Mouse (Mus musculus) right cerebral cortex, postnatal 36 days (tissue): ENCODE results near the gene Rpsa.
"Not testable (repeated sequence)": the region's sequence is repeated elsewhere in the genome, so short reads cannot be mapped to it uniquely, and the experiment has no call there.

Source experiments
- DNase-seq, 2 experiments: peaks; one replicate each; pipeline ENCODE4 v3.0.0; 2022; ENCODE audit warnings: low spot score in 2 of 2, mixed read lengths in 1 of 2

Rpsa gene

DNA sequence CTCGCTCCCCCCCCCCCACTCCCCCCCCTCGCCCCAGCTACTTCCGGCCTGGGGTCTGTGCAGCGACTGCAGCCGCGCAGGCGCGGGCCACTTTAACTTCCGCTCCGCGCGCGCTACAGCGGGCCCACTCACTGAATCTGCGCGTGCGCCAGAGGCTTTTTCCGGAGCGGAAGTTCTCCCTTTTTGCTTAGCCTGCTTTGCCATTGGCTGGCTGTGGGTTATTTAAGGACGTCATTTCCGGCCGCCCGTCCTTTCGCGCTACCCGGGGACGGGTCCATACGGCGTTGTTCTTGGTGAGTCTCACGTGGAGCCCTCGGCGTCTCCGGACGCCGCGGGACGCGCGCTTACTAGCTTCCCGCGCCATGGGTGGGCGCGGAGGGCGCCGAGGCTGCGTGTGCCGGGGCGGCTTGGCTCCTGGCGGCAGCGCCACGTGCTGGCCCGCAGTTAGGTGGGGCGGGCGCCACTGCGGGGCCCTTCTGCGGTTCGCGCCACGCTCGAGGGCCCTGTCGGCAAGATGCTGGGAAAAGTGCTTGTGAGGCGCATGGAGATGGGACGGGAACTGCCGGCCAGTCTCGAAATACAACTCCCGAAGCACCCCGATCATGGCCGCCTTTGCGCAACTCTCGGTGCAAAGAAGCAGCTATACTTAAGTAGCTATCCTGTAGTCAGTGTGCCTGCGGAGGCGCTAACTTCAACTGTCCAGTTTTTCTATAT lies at the start of gene Rpsa:
TSS of gene Rpsa (plus strand) at position 152 of the 714 bp plus-strand sequence.
- DNase-seq, result peak; percentile 95

DNA sequence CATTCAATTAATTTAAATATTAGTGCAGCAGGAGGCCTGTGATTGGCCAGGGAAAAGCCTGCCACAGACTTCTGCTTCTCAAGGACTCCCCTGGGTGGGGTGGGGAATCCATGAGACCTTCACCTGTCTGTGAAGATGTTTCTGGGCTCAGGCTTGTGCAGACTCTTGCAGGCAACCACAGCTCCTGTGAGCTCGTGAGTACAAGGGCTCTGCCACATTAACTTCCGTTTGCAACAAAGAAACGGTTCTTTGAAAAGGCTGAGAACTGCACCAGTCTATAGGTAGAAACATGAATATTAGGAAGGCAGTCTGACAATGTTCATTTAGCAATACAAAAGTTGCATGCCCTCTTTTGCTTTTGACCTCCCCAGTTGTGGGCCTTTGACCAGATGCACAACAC lies 49.2 kb upstream of the Rpsa start:
- no peak for DNase-seq

DNA sequence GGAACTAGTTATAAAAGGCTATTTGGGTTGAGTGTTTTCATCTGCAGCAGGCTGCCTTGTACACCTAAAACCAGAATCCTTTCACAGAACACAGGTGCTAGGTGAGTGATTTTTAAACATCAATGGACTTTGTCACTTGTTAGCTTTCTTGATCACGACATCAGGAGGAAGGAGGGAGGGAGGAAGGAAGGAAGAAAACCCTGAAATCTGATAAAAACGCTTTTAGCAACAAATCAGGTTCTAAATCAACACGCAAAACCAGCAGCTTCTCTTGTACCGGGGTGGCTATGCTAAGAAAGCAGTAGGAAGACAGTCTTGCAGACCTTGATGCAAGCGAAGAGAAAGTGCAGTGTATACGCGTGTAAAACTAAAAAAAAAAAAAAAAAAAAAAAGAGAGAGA lies 47.6 kb upstream of the Rpsa start:
- no peak for DNase-seq

DNA sequence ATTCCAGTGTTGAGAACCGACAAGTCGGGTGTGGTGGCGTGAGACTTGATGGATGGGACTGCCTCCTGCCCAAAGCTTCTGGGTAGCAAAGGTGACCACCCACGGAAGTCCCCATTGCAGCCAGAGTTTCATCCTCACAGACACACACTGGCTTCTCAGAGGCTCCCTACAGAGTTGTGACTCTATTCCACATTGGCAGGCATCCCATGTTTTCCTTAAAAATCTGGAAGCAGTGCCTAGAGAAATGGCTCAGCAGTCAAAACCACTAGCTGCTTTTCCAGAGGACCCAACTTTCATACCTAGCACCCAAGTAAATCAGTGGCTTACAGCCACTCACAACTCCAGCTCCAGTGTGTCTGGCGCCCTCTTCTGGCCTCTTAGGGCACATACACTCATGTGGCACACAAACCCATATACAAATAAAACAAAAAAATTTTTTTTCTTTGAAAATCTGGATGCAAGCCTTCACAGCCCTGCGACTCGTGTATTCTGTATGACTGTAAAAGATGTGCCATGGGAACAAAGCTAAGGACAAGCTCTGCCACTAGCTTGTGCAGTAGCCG lies 46.9 kb upstream of the Rpsa start:
- peak; percentile 22 to 23 for DNase-seq

DNA sequence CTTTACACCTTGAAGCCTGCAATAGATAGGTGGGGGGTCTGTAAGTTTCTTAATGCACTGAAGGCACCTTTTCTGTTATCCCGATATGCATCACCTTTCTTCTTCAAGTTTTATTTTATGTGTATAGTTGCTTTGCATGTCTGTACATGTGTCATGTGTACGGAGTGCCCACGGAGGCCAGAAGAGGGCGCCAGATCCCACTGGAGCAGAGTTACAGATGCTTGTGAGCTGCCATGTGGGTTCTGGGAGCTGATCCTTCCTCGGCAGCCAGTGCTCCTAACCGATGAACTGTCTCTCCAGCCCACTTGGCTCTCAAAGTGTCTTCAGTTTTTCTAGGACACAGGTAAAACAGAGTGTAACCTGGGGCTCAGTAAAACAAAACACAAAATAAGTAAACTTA lies 46.2 kb upstream of the Rpsa start:
- DNase-seq, result no peak

DNA sequence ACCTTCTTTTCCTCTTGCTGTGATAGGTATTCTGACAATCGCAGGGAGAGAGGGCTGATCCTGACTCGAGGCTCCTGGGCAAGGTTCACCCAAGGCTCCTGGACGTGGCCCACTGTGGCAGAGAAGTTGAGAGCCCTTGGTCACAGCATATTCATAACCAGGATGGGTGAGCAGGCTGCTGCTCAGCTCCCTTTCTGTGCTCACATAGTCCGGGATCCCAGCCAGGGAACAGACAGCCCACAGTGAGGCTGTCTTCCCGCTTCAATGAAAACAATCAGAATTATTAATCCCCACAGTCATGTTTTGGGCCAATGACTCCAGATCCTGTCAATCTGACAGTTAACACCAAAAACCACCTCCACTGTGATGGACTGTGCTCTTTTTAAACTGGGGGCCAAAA lies 45.5 kb upstream of the Rpsa start:
- peak in 1 of 2 experiments; percentile 6 for DNase-seq

DNA sequence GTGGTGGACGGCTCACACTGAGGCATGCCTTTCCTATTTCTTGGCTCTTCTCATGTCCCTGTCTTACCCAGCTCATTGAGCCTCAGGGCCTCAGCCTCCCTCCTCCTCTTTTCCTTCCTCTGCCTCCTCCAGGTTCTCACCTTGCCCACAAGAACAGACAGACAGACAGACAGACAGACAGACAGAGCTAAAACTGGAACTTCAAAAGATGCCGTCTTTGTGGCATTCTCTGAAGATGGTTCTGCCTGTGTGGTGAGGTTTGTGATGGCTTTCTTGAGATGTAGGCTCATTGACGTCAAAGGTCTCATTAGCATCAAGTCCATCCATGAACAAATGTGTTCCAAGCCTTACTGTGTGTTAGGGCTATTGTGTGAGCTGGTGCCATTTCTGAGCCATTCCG lies 44.8 kb upstream of the Rpsa start:
- DNase-seq, result no peak

DNA sequence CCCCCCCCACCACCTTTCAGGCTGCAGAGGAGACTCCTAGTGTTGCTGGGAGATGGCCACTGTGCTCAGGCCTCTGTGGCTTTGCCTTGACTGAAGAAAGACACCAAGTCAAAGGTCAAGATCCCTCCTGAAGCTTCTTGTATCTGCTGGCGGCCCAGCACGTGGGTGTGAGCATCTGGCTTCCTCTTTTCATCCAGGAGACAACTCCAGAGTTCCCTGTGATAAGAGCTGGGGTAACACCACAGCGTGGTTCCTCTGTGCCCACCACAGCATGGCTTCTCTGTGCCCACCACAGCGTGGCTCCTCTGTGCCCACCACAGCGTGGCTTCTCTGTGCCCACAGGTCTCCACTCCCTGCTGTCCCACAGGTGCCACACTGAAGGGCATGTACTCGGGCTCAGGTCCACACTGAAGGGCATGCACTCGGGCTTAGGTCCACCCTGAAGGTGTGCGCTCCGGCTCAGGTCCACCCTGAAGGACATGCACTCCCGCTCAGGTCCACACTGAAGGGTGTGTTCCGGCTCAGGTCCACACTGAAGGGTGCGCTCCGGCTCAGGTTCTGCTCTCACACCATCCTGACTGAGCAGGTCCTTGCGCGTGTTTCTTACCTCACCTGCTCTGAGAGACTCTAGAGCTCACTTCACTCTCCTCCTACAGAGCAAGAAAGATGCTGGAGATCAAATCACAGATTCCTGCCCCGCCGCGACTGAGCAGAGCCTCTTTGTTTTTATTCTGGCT lies 44.2 kb upstream of the Rpsa start:
- no peak for DNase-seq

DNA sequence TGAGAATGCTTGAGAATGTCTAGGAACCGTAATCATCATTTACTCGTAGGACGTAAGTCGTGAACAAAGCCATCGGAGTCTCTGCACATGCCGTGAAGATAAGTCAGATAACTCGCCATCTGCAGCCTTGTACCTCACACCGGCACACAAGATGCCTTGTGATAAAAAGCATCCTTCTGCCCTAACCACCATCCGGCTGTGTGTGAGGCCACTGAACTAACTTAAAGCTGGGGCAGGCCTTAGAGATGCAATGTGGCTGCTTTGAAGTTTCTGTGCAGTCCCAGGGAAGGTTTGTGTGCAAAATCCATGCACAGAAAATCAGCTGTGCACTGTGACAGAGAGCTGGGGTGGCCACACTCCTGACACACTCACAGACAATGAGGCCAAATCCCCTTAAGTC lies 43.1 kb upstream of the Rpsa start:
- no peak for DNase-seq

DNA sequence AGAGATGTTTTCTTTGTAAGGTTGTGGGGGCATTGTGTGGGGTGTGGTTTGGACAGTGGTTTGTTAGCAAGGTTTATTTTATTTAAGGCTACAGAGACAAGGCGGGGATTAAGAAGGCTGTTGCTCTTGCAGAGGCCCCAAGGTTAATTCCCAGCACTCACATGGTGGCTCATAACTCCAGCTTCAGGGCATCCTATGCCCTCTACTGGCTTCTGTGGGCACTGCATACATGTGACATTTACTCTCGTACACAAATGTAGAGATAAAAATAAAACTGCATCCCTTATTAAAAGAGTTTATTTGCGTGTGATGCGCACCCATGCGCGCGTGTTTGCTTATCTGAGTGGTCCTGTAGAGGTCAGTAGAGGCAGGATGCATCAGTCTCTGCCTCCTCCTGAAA lies 38.4 kb upstream of the Rpsa start:
- no peak for DNase-seq

DNA sequence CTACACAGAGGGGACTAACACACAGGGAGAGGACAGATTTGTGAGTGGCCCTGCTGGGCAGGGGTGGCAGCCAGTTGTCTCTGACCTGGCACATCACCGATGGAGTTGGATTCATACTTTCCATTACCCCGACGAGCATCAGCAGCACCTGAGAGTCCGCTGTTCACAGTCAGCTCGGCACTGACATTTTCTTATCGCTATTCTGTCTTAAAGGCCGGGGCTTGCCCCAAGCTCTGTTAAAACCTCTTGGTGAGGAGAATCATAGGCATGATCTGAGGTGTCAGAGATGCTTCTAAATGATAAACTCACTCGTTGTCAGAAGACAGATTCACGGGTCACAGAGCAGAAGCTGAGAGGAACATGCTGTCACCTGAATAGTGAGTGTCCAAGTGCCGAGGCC lies 36.4 kb upstream of the Rpsa start:
- no peak for DNase-seq

DNA sequence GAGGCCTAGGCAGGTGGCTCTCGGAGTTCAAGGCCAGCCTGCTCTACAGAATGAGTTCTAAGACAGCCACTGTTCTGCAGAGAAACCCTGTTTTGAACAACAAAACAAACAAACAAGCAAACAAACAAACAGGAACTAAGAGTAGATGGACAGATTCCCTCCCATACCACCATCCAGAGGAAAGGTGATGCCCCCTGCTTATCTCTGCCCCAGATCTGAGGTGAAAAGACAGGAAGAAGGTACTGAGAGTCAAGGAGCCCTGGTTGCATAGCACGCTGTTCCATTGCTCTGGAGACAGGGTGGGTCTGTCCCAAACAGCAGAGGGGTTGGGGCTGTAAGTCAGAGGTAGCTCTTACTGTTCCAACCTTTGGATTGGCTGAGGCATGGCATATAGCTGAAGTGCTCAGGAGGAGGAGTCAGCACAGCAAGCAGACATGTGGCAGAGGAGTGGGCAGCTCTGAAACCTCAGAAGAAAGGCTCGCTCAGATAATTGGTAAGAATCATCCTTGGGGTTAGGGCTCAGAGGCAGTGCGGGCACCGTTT lies 35.7 kb upstream of the Rpsa start, which contains the start of gene Ccr8:
TSS of gene Ccr8 (plus strand) at position 419 of the 543 bp plus-strand sequence.
- no peak for DNase-seq

DNA sequence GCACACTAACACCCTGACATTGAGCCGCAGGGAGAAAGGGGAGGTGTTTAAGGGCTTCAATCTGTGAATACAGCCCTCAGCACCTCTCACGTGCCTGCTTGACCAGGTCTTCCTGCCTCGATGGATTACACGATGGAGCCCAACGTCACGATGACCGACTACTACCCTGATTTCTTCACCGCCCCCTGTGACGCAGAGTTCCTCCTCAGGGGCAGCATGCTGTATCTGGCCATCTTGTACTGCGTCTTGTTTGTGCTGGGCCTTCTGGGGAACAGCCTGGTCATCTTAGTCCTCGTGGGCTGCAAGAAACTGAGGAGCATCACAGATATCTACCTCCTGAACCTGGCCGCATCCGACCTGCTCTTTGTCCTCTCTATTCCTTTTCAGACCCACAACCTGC lies 33.8 kb upstream of the Rpsa start:
- no peak for DNase-seq

DNA sequence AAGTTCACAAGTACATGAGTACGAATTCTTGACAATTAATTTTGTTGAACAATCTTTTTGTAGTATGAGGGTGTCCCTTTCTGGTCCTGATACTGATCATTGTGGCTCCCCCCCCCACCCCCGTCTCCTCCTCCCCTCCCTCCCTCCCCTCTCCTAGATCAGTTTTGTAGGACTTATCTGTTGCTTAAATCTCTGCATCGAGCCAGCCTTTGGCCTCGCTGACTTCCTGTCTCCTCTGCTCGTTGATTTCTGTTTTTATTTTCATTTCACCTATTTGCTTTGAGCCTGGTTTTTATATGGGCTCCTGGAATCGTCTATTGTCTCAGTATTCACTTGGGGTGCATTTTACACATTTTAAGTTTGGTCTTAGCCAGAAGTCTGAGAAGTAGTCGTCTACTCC lies 31.6 kb upstream of the Rpsa start:
- no peak for DNase-seq

DNA sequence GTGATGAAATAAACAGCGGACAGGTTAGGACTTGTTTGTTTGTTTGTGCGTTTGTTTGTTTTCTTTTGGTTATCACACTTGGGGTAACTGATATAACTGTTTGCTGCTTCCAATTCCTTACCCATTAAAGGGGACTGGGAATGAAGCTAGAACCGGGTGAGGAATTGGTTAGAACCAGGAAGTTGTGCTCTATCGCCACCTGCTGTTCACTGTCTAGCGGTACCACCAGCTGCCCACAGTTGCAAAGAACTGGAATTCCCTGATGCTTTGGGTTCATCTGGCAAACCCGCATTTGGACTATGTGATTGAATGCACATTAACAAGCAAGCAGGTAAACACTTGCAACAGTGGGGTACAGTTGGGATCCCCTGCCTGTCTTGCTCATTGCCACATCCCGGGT lies 28.8 kb upstream of the Rpsa start:
- DNase-seq, result peak in 1 of 2 experiments; percentile 43

DNA sequence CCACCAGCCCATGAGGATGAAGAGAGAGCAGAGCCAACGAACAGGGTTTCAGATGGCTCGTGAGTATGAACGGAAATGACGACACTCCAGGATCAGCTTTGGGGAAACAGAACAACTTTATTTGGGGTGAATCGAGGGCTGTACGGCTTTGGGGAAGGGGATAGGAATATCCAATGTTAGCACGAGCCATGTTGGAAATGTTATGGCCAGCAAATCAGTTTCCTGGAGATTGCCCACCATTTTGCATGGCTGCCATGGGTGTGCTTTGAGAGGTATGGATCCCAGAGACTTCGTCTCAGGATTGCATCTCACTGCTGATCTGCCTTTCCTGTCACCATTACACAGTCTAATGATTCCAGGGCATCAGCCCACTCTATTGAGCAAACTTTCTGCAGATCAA lies 28.2 kb upstream of the Rpsa start:
- DNase-seq, result no peak

DNA sequence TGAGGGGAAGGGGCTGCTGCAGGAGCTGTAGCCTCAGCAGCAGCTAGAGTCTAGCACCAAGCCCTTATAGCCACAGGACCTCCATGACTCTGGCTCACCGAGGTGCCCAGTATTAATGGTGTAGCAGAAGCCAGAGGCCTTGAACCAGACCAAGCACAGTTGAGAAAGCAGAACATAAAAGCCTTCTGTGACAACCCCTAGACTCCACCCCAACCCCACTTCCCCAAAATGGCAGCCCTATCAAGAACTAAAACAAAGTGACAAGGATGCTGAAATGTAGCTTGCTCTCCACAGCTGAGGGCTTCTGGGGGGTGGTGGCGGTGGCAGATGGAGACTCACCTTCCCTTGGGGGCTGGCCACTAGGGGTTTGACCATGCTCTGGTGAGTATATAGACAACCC lies 26.3 kb upstream of the Rpsa start:
- no peak for DNase-seq

DNA sequence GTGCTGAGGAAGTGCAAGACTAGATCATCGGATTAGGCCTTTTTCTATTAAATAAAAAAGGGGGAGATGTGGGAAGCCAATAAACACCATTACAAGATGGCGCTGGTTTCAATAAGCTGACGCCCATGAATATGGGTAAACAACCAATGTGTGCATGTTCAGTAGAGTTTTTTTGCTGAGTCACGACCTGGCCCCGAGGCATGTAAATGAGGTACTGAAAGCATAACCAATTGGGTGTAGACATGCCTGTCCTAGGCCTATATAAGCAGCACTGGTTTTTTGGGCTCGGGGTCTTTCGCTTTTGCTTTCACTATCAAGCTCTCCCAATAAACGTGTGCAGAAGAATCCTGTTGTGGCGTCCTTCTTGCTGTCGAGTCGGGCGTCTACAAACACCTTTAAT lies 18.5 kb upstream of the Rpsa start:
- not testable (repeated sequence) for DNase-seq

DNA sequence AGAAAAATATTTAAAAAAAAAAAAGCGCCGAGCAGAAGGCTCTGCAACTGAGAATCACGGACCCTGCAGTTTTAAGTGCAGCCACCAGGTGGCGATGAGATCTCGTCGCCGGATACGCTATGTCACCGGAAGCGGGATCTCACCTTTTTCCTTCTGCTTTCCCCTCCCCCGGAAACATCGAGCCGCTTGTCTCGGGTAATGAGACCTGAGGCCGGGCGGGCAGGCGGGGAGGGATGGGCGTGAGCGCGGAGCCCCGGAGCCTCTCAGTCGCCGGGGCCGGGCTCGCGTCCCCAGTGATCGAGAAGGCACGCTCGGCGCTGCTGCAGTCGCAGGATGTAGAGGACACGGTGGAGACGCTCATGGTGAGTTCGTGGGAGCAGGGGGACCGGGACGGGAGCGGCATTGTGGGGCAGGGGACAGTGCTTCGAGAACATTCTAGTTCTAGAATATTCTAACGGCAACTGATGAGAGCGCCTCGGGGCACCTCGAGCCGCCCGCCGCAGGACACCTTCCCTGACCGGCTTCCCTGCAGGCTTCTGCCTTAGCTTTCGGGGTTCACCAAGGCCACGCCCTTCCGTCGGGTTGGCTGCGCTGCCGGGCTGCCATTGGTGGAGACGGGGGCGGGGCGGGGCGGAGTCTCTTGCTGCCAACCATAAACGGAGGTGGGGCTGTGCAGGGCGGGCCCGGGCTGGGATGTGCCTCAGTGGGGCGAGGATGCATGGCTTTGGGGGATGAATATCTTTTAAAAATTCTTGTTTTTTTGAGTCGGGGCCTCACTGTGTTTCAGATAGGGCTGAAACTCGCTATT lies 17.1 kb upstream of the Rpsa start, which contains the start of gene Slc25a38:
TSS of gene Slc25a38 (plus strand) at position 164 of the 808 bp plus-strand sequence.
- peak; percentile 95 to 97 for DNase-seq

DNA sequence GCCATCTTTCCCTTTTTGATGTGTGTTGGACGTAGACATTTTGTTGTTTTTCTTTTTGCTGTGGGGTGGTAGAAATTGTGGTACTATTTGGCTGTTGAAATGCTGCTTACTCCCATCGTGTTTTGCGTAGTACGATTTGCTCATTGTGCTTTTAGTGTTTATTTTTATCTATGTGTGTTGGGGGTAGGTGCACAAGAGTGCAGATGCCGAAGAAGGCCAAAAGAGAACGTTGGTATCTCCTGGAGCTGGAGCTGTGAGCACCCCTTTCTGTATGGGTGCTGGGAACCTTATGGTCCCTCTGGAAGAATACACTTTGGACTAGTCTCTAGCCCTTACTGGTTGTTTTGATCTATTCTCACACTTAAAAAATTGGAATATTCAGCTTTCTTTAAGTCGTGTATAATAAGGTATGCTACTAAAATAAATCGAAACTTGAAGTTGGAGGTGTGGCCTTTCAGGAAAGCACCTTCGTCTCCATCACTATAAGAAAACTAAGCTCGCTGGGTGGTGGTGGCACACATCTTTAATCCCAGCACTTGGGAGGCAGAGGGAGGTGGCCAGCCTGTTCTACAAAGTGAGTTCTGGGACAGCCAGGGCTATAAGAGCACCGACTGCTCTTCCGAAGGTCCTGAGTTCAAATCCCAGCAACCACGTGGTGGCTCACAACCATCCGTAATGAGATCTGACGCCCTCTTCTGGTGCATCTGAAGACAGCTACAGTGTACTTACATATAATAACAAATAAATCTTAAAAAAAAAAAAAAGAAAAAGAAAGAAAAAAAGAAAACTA lies 16.1 kb upstream of the Rpsa start:
- DNase-seq, result no peak

DNA sequence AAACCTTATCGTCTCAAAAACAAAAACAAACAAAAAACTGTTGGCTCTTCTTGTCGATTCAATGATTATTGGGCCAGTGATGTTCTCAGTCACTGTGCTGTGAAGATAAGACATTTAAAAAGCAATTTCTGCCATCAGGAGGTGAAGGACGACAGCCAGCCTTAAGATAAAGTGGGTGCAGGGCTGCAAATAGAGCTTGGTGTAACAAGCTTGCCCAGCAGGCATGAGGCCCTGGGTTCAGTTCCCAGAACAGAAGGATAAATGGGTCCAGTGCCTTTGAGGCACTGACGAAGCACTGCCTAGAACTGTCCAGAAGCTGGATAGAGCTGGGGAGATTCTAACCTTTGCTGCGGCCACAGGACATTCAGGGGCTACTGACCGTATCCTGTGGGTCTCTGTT lies 15.0 kb upstream of the Rpsa start:
- DNase-seq, result no peak
